Mouse (Mus musculus) liver, embryonic 14.5 days (tissue): ENCODE results near the gene Mrpl33.
"Not testable (repeated sequence)": the region's sequence is repeated elsewhere in the genome, so short reads cannot be mapped to it uniquely, and the experiment has no call there.

Experiments
- CTCF ChIP-seq: IDR thresholded peaks from 2 replicates; pipeline ENCODE4 v1.5.1; 2016; ENCODE audit warnings: antibody characterized with exemption, low read depth, control low read depth
- EP300 ChIP-seq: IDR thresholded peaks from 2 replicates; pipeline ENCODE4 v1.6.1; 2016; ENCODE audit warnings: antibody characterized with exemption, low read depth

- TF ChIP-seq CTCF, EP300: not testable (repeated sequence)
Observed at GRCm38 (mm10) chr5:31631169-31631568, 34.4 kb downstream of the Mrpl33 start.
